Mouse (Mus musculus): ENCODE data around the gene Skint8. TPM values are rescaled to one million over a fixed set of nuclear protein-coding genes. Genes with fewer than 3 reads are reported as not detected.

Gene Skint8
- polyA plus RNA-seq (2012; rRNA removed), result not detected in 2 replicates

DNA sequence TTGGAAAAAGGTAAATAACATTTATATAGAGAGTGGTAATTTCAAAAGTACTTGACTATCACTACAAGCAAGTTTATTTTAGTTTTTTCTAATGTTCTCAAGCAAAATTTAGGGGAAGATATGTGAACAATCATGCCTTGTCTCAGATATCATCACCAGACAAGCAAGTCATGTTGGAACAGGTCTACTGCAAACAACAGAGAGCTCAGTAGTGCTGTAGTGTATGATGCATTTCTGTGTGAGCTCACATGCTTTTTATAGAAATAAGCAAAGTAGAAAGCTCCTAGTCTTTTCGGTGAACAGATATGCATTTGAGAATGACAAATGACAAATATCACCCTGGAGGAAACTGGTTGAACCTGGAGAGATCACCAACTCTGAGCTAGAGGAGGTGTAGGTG lies at the start of gene Skint8:
Gene Skint8 (plus strand): TSS at position 301 of the 400 bp plus-strand sequence.
- Histone ChIP-seq H3K4me1 (ENCODE audit: control insufficient read depth, insufficient read depth, insufficient read length) (no peaks in the 10 kb centered on the region), H3K27me3 (ENCODE audit: control insufficient read depth, insufficient read depth, low read length) (no peaks in the 10 kb centered on the region), H3K36me3 (ENCODE audit: control insufficient read depth, insufficient read depth, low read length) (no peaks in the 10 kb centered on the region), H3K4me3 (ENCODE audit: extremely low read depth, insufficient read depth, insufficient read length) (no peak within 1 kb of the TSS), H3K27ac (ENCODE audit: insufficient read depth, low read length) (no peak within 1 kb of the TSS)
- TF ChIP-seq POLR2A (IDR thresholded peaks at IDR 0.05; ENCODE audit: low read depth, low read length) (no peak), CTCF (IDR thresholded peaks at IDR 0.05; ENCODE audit: extremely low read depth, insufficient read depth, insufficient read length, insufficient replicate concordance) (no peak)
- WGBS, result 80% methylated on average over 1 of the region's 1 CpGs
- no peak for DNase-seq (ENCODE audit: low read depth in 1 of 2, low spot score in 2 of 2)

DNA sequence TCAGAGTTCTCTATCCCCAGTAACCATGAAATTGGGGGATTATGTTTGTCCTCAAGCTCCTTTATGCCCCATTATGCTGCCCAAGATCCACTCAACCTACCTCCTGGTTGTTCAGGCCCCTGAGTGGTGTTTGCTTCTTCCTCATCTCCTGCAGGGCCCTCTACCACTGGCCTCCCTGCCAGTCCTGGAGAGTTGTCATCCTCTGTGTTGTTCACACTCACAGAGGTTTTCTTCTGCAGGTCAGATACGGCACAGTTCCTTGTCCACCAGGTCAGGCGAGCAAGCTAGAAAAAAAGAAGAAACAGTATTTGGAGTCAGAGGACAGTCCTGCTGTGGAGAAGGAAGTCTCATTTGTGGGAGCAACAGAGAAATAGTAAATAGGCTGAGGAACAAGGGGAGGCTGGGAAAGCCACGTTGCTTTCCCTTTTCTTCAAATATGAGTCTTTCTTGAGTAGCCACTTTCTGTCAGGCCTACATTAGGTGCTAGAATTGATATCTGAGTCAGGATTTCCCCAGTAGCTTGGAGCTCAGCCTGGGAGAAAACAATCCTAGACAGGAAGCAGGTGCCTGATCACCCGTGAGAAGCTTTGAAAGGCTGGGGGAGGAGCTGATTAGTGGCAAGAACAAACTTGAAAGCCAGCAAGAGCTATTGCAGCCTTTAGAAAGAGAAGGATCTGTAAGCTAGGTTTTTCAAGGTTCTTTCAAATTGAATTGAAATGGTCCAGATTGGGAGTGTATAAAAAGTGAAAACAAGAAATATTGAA lies 38.9 kb upstream of the Skint8 start:
- no peak overlapping the region for H3K27ac ChIP-seq (ENCODE audit: insufficient read depth, low read length)
- WGBS, result 25% methylated on average over 4 of the region's 4 CpGs
- H3K36me3 ChIP-seq (ENCODE audit: control insufficient read depth, insufficient read depth, low read length), result no peaks in the 10 kb centered on the region
- no peak for DNase-seq (ENCODE audit: low read depth in 1 of 2, low spot score in 2 of 2)
- H3K4me3 ChIP-seq (ENCODE audit: extremely low read depth, insufficient read depth, insufficient read length), result no peak overlapping the region
- H3K27me3 ChIP-seq (ENCODE audit: control insufficient read depth, insufficient read depth, low read length), result no peaks in the 10 kb centered on the region
- H3K4me1 ChIP-seq (ENCODE audit: control insufficient read depth, insufficient read depth, insufficient read length), result no peaks in the 10 kb centered on the region
- no peak for TF ChIP-seq CTCF (IDR thresholded peaks at IDR 0.05; ENCODE audit: extremely low read depth, insufficient read depth, insufficient read length, insufficient replicate concordance)
- no peak for TF ChIP-seq POLR2A (IDR thresholded peaks at IDR 0.05; ENCODE audit: low read depth, low read length)

- TF ChIP-seq CTCF (IDR thresholded peaks at IDR 0.05; ENCODE audit: extremely low read depth, insufficient read depth, insufficient read length, insufficient replicate concordance) (no peak), POLR2A (IDR thresholded peaks at IDR 0.05; ENCODE audit: low read depth, low read length) (no peak)
- Histone ChIP-seq H3K27me3 (ENCODE audit: control insufficient read depth, insufficient read depth, low read length) (no peaks in the 10 kb centered on the region), H3K4me1 (ENCODE audit: control insufficient read depth, insufficient read depth, insufficient read length) (no peaks in the 10 kb centered on the region), H3K27ac (ENCODE audit: insufficient read depth, low read length) (no peak overlapping the region), H3K4me3 (ENCODE audit: extremely low read depth, insufficient read depth, insufficient read length) (no peak overlapping the region), H3K36me3 (ENCODE audit: control insufficient read depth, insufficient read depth, low read length) (no peaks in the 10 kb centered on the region)
- 89% methylated on average over 12 of the region's 12 CpGs for WGBS
- no peak for DNase-seq (ENCODE audit: low read depth in 1 of 2, low spot score in 2 of 2)
Observed at GRCm38 (mm10) chr4:111883543-111883942, 35.6 kb upstream of the Skint8 start.

DNA sequence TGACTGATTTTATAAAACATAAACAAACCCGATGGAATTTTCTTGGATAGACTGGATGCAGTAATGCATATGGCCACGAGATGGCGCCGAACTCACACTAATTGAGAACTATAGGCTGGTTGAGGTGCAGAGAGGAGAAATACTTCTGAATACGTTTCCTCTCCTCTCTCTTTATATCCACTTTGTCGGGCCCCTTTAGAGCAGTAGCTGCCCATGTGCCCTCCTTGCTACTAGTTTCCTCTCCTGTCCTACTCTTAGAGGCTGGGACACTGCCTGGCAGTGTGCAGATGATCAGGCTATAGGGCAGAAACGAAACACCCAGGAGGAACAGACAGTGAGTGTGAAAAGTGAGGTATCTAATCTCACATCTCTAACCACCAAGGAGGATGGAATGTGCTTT lies 33.2 kb upstream of the Skint8 start:
- no peaks in the 10 kb centered on the region for H3K4me1 ChIP-seq (ENCODE audit: control insufficient read depth, insufficient read depth, insufficient read length)
- no peak overlapping the region for H3K4me3 ChIP-seq (ENCODE audit: extremely low read depth, insufficient read depth, insufficient read length)
- H3K36me3 ChIP-seq (ENCODE audit: control insufficient read depth, insufficient read depth, low read length), result no peaks in the 10 kb centered on the region
- H3K27me3 ChIP-seq (ENCODE audit: control insufficient read depth, insufficient read depth, low read length), result no peaks in the 10 kb centered on the region
- peak in 1 of 2 experiments; percentile 29 for DNase-seq (ENCODE audit: low read depth in 1 of 2, low spot score in 2 of 2)
- 3% methylated on average over 7 of the region's 7 CpGs for WGBS
- TF ChIP-seq CTCF (IDR thresholded peaks at IDR 0.05; ENCODE audit: extremely low read depth, insufficient read depth, insufficient read length, insufficient replicate concordance) (peak; percentile 33; the same call in 1 of the 2 replicates), POLR2A (IDR thresholded peaks at IDR 0.05; ENCODE audit: low read depth, low read length) (no peak)
- no peak overlapping the region for H3K27ac ChIP-seq (ENCODE audit: insufficient read depth, low read length)

GRCm38 (mm10) chr4:111886607-111887006 lies 32.6 kb upstream of the Skint8 start:
- Histone ChIP-seq H3K27ac (ENCODE audit: insufficient read depth, low read length) (no peak overlapping the region), H3K27me3 (ENCODE audit: control insufficient read depth, insufficient read depth, low read length) (no peaks in the 10 kb centered on the region), H3K36me3 (ENCODE audit: control insufficient read depth, insufficient read depth, low read length) (no peaks in the 10 kb centered on the region), H3K4me1 (ENCODE audit: control insufficient read depth, insufficient read depth, insufficient read length) (no peaks in the 10 kb centered on the region), H3K4me3 (ENCODE audit: extremely low read depth, insufficient read depth, insufficient read length) (no peak overlapping the region)
- DNase-seq (ENCODE audit: low read depth in 1 of 2, low spot score in 2 of 2), result peak in 1 of 2 experiments; percentile 46
- WGBS, result 13% methylated on average over 4 of the region's 4 CpGs
- TF ChIP-seq POLR2A (IDR thresholded peaks at IDR 0.05; ENCODE audit: low read depth, low read length), result no peak
- peak; percentile 25; the same call in 1 of the 2 replicates for TF ChIP-seq CTCF (IDR thresholded peaks at IDR 0.05; ENCODE audit: extremely low read depth, insufficient read depth, insufficient read length, insufficient replicate concordance)

DNA sequence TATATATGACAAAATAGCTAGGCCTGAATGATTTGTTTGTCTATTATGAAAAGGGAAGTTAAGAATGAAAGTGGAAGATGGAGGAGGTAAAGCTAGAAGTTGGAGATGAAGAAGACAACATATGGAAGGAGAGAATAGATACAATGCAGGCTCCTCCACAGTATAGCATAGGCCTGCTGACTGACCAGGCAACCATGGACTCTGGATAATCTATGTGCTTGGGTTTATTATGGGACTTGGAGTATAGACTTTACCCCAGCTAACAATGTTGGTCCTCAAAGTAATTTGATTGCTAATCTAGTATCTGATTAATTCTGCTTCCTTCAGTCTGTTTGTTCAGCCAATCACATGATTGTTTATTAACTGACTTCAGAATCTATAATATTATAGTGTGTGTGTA lies 27.1 kb upstream of the Skint8 start:
- H3K27me3 ChIP-seq (ENCODE audit: control insufficient read depth, insufficient read depth, low read length), result no peaks in the 10 kb centered on the region
- no peaks in the 10 kb centered on the region for H3K36me3 ChIP-seq (ENCODE audit: control insufficient read depth, insufficient read depth, low read length)
- no peak for TF ChIP-seq CTCF (IDR thresholded peaks at IDR 0.05; ENCODE audit: extremely low read depth, insufficient read depth, insufficient read length, insufficient replicate concordance)
- TF ChIP-seq POLR2A (IDR thresholded peaks at IDR 0.05; ENCODE audit: low read depth, low read length), result no peak
- no peak overlapping the region for H3K4me3 ChIP-seq (ENCODE audit: extremely low read depth, insufficient read depth, insufficient read length)
- DNase-seq (ENCODE audit: low read depth in 1 of 2, low spot score in 2 of 2), result no peak
- H3K27ac ChIP-seq (ENCODE audit: insufficient read depth, low read length), result no peak overlapping the region
- no peaks in the 10 kb centered on the region for H3K4me1 ChIP-seq (ENCODE audit: control insufficient read depth, insufficient read depth, insufficient read length)

GRCm38 (mm10) chr4:111897755-111898154 lies 21.4 kb upstream of the Skint8 start:
- DNase-seq (ENCODE audit: low read depth in 1 of 2, low spot score in 2 of 2), result no peak
- TF ChIP-seq POLR2A (IDR thresholded peaks at IDR 0.05; ENCODE audit: low read depth, low read length) (no peak), CTCF (IDR thresholded peaks at IDR 0.05; ENCODE audit: extremely low read depth, insufficient read depth, insufficient read length, insufficient replicate concordance) (no peak)
- H3K36me3 ChIP-seq (ENCODE audit: control insufficient read depth, insufficient read depth, low read length), result no peaks in the 10 kb centered on the region
- H3K4me1 ChIP-seq (ENCODE audit: control insufficient read depth, insufficient read depth, insufficient read length), result no peaks in the 10 kb centered on the region
- no peak overlapping the region for H3K27ac ChIP-seq (ENCODE audit: insufficient read depth, low read length)
- 21% methylated on average over 1 of the region's 1 CpGs for WGBS
- no peaks in the 10 kb centered on the region for H3K27me3 ChIP-seq (ENCODE audit: control insufficient read depth, insufficient read depth, low read length)
- no peak overlapping the region for H3K4me3 ChIP-seq (ENCODE audit: extremely low read depth, insufficient read depth, insufficient read length)
